Mouse (Mus musculus) left cerebral cortex, postnatal 25 days (tissue): ENCODE measurements around the gene Dcdc2a. TPM values are rescaled to one million over a fixed set of nuclear protein-coding genes. Genes with fewer than 3 reads are reported as not detected.

Experiments used
- DNase-seq, 2 experiments: peaks; one replicate each; pipeline ENCODE4 v3.0.0; 2022; ENCODE audit warnings: low spot score in 2 of 2, mixed read lengths in 1 of 2
- intact Hi-C: fragments of 180-260 bp; cut with DNase I; formaldehyde crosslinking; loops from one replicate; pipeline ENCODE4 v1.15.1; 2025
- total RNA-seq, 2 experiments: library from RNA; stranded (reverse); gene quantifications; 2 replicates each; pipeline ENCODE4 v1.2.3; 2021

Gene Dcdc2a
- total RNA-seq, 2 experiments from 2014 or later, result 4.0 to 6.5 TPM

GRCm38 (mm10) chr13:25091347-25091746 is 35.5 kb downstream of the Dcdc2a start:
- DNase-seq, result no peak
- intact Hi-C loops, result no loop called here

- DNase-seq, result no peak
- intact Hi-C loops, result no loop called here
These were observed 38.0 kb downstream of the Dcdc2a start for GRCm38 (mm10) chr13:25093776-25094175.

- DNase-seq, result no peak
- intact Hi-C loops, result no loop called here
These were observed 38.6 kb downstream of the Dcdc2a start for GRCm38 (mm10) chr13:25094381-25094780.

GRCm38 (mm10) chr13:25097348-25097747 is 41.5 kb downstream of the Dcdc2a start:
- DNase-seq, result no peak
- intact Hi-C loops, result no loop called here

GRCm38 (mm10) chr13:25098578-25098977 is 42.8 kb downstream of the Dcdc2a start:
- DNase-seq, result no peak
- intact Hi-C loops, result no loop called here

- DNase-seq, result peak in 1 of 2 experiments; percentile 20
These were observed 43.7 kb downstream of the Dcdc2a start for GRCm38 (mm10) chr13:25099508-25099907.

GRCm38 (mm10) chr13:25100581-25100980 is 44.8 kb downstream of the Dcdc2a start:
- intact Hi-C loops, result no loop called here
- no peak for DNase-seq

More at GRCm38 (mm10) chr13:25099508-25099907, 43.7 kb downstream of the Dcdc2a start:
- intact Hi-C loops, result no loop called here

- intact Hi-C loops, result no loop called here
- DNase-seq, result no peak
These were observed 49.9 kb downstream of the Dcdc2a start for GRCm38 (mm10) chr13:25105671-25106070.

GRCm38 (mm10) chr13:25106740-25107139 is 50.9 kb downstream of the Dcdc2a start:
- no peak for DNase-seq
- intact Hi-C loops, result no loop called here

GRCm38 (mm10) chr13:25108353-25108752 is 52.5 kb downstream of the Dcdc2a start:
- intact Hi-C loops, result no loop called here
- no peak for DNase-seq

- DNase-seq, result no peak
These were observed 54.8 kb downstream of the Dcdc2a start for GRCm38 (mm10) chr13:25110592-25111095.

GRCm38 (mm10) chr13:25115429-25115881 is 59.7 kb downstream of the Dcdc2a start:
- intact Hi-C loops, result loop anchor here (1.0 to 5.0 kb wide), 4 partner anchors 60 to 178 kb away; partner anchors contain the start of genes Aldh5a1 and Mrs2

More at GRCm38 (mm10) chr13:25110592-25111095, 54.8 kb downstream of the Dcdc2a start:
- intact Hi-C loops, result no loop called here

GRCm38 (mm10) chr13:25115971-25116370 is 60.2 kb downstream of the Dcdc2a start:
- intact Hi-C loops, result loop anchor here (1.0 to 5.0 kb wide), 4 partner anchors 61 to 179 kb away; partner anchors contain the start of genes Aldh5a1 and Mrs2
- peak; percentile 40 to 63 for DNase-seq

More at GRCm38 (mm10) chr13:25115429-25115881, 59.7 kb downstream of the Dcdc2a start:
- peak; percentile 81 to 88 for DNase-seq

GRCm38 (mm10) chr13:25122740-25123335 is 67.0 kb downstream of the Dcdc2a start:
- intact Hi-C loops, result loop anchor here (5.0 to 10.0 kb wide), 2 partner anchors 439 to 782 kb away; no protein-coding TSS in a partner anchor
- DNase-seq, result peak; percentile 11 to 35

- peak in 1 of 2 experiments; percentile 85 for DNase-seq
- intact Hi-C loops, result loop anchor here (5.0 to 10.0 kb wide), 3 partner anchors 70 to 778 kb away; no protein-coding TSS in a partner anchor
These were observed 71.4 kb downstream of the Dcdc2a start for GRCm38 (mm10) chr13:25127216-25127615.

- intact Hi-C loops, result loop anchor here (5.0 to 10.0 kb wide), 3 partner anchors 69 to 777 kb away; no protein-coding TSS in a partner anchor
- peak in 1 of 2 experiments; percentile 77 for DNase-seq
These were observed 72.0 kb downstream of the Dcdc2a start for GRCm38 (mm10) chr13:25127806-25128205.

GRCm38 (mm10) chr13:25128766-25129165 is 73.0 kb downstream of the Dcdc2a start:
- peak in 1 of 2 experiments; percentile 63 for DNase-seq
- intact Hi-C loops, result loop anchor here (5.0 to 10.0 kb wide), 3 partner anchors 69 to 776 kb away; no protein-coding TSS in a partner anchor

- intact Hi-C loops, result no loop called here
These were observed 87.3 kb downstream of the Dcdc2a start for GRCm38 (mm10) chr13:25143066-25143465.

GRCm38 (mm10) chr13:25144093-25144492 is 88.3 kb downstream of the Dcdc2a start:
- DNase-seq, result no peak
- intact Hi-C loops, result no loop called here

More at GRCm38 (mm10) chr13:25143066-25143465, 87.3 kb downstream of the Dcdc2a start:
- DNase-seq, result no peak

GRCm38 (mm10) chr13:25146232-25146631 is 90.4 kb downstream of the Dcdc2a start:
- no peak for DNase-seq
- intact Hi-C loops, result no loop called here
